Mouse (Mus musculus): Measurements from ENCODE around the gene Zbtb49. TPM values are rescaled to one million over a fixed set of nuclear protein-coding genes. Genes with fewer than 3 reads are reported as not detected.

The Zbtb49 gene
- polyA plus RNA-seq, 1 experiment: 7.1 TPM

DNA sequence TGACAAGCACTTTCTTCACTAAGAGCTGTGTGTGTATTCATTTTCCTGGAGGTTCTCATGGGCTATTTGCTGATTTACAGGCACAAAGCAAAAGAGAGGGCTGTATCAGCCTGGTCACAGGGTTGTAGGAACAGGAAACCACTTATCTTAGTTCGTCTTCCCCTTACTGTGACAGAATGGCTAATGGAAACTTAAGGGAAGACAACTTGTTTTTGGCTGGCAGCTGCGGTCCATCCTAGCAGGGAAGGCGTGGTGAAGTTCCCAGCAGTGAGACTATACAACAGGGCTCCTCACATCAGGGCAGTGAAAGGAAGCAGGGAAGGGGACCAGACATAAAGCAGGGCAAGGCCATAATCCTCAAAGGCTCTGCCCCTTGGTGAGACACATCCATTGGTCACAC is 35.4 kb upstream of the Zbtb49 start:
- TF ChIP-seq POLR2A (IDR thresholded peaks at IDR 0.05; ENCODE audit: low read depth, low read length) (no peak), CTCF (conservative IDR thresholded peaks at IDR 0.05; ENCODE audit: insufficient read depth, insufficient read length, low read depth, low read length) (no peak)
- DNase-seq: no peak
- 79% methylated on average over 3 of the region's 3 CpGs for WGBS
- H3K36me3 ChIP-seq (ENCODE audit: control insufficient read depth, insufficient read depth, low read length): no peaks in the 10 kb centered on the region
- no peaks in the 10 kb centered on the region for H3K27me3 ChIP-seq (replicated peaks; ENCODE audit: control insufficient read depth, insufficient read depth, low read length)
- H3K4me3 ChIP-seq (ENCODE audit: insufficient read depth, low read depth, low read length): no peak overlapping the region
- H3K27ac ChIP-seq (ENCODE audit: insufficient read depth, low read depth, low read length): no peak overlapping the region
- H3K4me1 ChIP-seq (ENCODE audit: control insufficient read depth, insufficient read depth, low read length): no peaks in the 10 kb centered on the region

- TF ChIP-seq POLR2A (IDR thresholded peaks at IDR 0.05; ENCODE audit: low read depth, low read length): no peak
- no peak for TF ChIP-seq CTCF (conservative IDR thresholded peaks at IDR 0.05; ENCODE audit: insufficient read depth, insufficient read length, low read depth, low read length)
- no peaks in the 10 kb centered on the region for H3K36me3 ChIP-seq (ENCODE audit: control insufficient read depth, insufficient read depth, low read length)
- WGBS: 40% methylated on average over 4 of the region's 4 CpGs
- no peaks in the 10 kb centered on the region for H3K4me1 ChIP-seq (ENCODE audit: control insufficient read depth, insufficient read depth, low read length)
- no peak overlapping the region for H3K4me3 ChIP-seq (ENCODE audit: insufficient read depth, low read depth, low read length)
- H3K27ac ChIP-seq (ENCODE audit: insufficient read depth, low read depth, low read length): no peak overlapping the region
- no peaks in the 10 kb centered on the region for H3K27me3 ChIP-seq (replicated peaks; ENCODE audit: control insufficient read depth, insufficient read depth, low read length)
- no peak for DNase-seq
Measured at GRCm38 (mm10) chr5:38255195-38255594, 34.9 kb upstream of the Zbtb49 start.

DNA sequence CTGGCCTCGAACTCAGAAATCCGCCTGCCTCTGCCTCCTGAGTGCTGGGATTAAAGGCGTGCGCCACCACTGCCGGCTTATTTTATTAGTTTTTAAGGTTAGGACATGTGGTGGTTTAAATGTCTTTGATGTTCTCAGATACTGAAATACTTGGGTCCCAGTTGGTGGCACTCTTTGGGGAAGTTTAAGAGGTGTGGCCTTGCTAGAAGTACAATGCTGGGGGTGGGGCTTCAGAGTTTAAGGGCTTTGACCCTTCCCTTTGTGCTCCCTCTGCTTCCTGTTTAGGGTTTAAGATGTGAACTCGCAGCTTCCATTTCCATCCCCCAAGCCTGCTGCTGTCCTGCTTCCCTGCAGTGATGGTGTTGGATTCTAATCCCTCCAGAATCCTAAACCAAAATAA is 21.7 kb upstream of the Zbtb49 start:
- no peak for TF ChIP-seq POLR2A (IDR thresholded peaks at IDR 0.05; ENCODE audit: low read depth, low read length)
- no peak for TF ChIP-seq CTCF (conservative IDR thresholded peaks at IDR 0.05; ENCODE audit: insufficient read depth, insufficient read length, low read depth, low read length)
- no peak for DNase-seq
- Histone ChIP-seq H3K36me3 (ENCODE audit: control insufficient read depth, insufficient read depth, low read length) (no peaks in the 10 kb centered on the region), H3K27ac (ENCODE audit: insufficient read depth, low read depth, low read length) (no peak overlapping the region), H3K27me3 (replicated peaks; ENCODE audit: control insufficient read depth, insufficient read depth, low read length) (no peaks in the 10 kb centered on the region), H3K4me1 (ENCODE audit: control insufficient read depth, insufficient read depth, low read length) (no peaks in the 10 kb centered on the region), H3K4me3 (ENCODE audit: insufficient read depth, low read depth, low read length) (no peak overlapping the region)
- 84% methylated on average over 6 of the region's 6 CpGs for WGBS

- WGBS: 77% methylated on average over 3 of the region's 3 CpGs
- Histone ChIP-seq H3K27me3 (replicated peaks; ENCODE audit: control insufficient read depth, insufficient read depth, low read length) (no peaks in the 10 kb centered on the region), H3K36me3 (ENCODE audit: control insufficient read depth, insufficient read depth, low read length) (no peaks in the 10 kb centered on the region), H3K4me3 (ENCODE audit: insufficient read depth, low read depth, low read length) (no peak overlapping the region), H3K4me1 (ENCODE audit: control insufficient read depth, insufficient read depth, low read length) (no peaks in the 10 kb centered on the region), H3K27ac (ENCODE audit: insufficient read depth, low read depth, low read length) (no peak overlapping the region)
- DNase-seq: no peak
- no peak for TF ChIP-seq POLR2A (IDR thresholded peaks at IDR 0.05; ENCODE audit: low read depth, low read length)
- TF ChIP-seq CTCF (conservative IDR thresholded peaks at IDR 0.05; ENCODE audit: insufficient read depth, insufficient read length, low read depth, low read length): no peak
Measured at GRCm38 (mm10) chr5:38241473-38241834, 21.2 kb upstream of the Zbtb49 start.

GRCm38 (mm10) chr5:38240727-38241472 is 20.6 kb upstream of the Zbtb49 start:
- no peaks in the 10 kb centered on the region for H3K27me3 ChIP-seq (replicated peaks; ENCODE audit: control insufficient read depth, insufficient read depth, low read length)
- no peak overlapping the region for H3K4me3 ChIP-seq (ENCODE audit: insufficient read depth, low read depth, low read length)
- no peaks in the 10 kb centered on the region for H3K36me3 ChIP-seq (ENCODE audit: control insufficient read depth, insufficient read depth, low read length)
- H3K4me1 ChIP-seq (ENCODE audit: control insufficient read depth, insufficient read depth, low read length): no peaks in the 10 kb centered on the region
- TF ChIP-seq CTCF (conservative IDR thresholded peaks at IDR 0.05; ENCODE audit: insufficient read depth, insufficient read length, low read depth, low read length) (no peak), POLR2A (IDR thresholded peaks at IDR 0.05; ENCODE audit: low read depth, low read length) (no peak)
- no peak overlapping the region for H3K27ac ChIP-seq (ENCODE audit: insufficient read depth, low read depth, low read length)
- DNase-seq: no peak
- 29% methylated on average over 5 of the region's 5 CpGs for WGBS

DNA sequence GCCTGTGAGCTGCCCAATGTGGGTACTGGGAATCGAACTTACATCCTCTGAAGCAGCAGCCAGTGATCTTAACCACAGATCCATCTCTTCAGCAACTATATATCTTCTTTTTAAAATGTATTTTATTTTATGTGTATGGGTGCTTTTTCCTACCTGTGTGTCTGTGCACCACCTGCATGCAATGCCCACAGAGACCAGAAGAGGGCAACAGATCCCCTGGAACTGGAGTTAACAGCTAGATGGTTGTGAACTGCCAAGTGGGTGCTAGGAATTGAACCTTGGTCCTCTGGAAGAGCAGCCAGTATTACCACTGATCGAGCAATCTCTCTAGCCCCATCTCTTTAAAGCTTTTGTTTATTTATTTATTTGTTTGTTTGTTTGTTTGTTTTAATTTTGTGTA is 16.4 kb upstream of the Zbtb49 start:
- no peak for DNase-seq
- Histone ChIP-seq H3K4me3 (ENCODE audit: insufficient read depth, low read depth, low read length) (no peak overlapping the region), H3K36me3 (ENCODE audit: control insufficient read depth, insufficient read depth, low read length) (no peaks in the 10 kb centered on the region), H3K27me3 (replicated peaks; ENCODE audit: control insufficient read depth, insufficient read depth, low read length) (no peaks in the 10 kb centered on the region), H3K4me1 (ENCODE audit: control insufficient read depth, insufficient read depth, low read length) (no peaks in the 10 kb centered on the region), H3K27ac (ENCODE audit: insufficient read depth, low read depth, low read length) (no peak overlapping the region)
- WGBS: 96% methylated on average over 2 of the region's 2 CpGs
- TF ChIP-seq POLR2A (IDR thresholded peaks at IDR 0.05; ENCODE audit: low read depth, low read length) (no peak), CTCF (conservative IDR thresholded peaks at IDR 0.05; ENCODE audit: insufficient read depth, insufficient read length, low read depth, low read length) (no peak)

DNA sequence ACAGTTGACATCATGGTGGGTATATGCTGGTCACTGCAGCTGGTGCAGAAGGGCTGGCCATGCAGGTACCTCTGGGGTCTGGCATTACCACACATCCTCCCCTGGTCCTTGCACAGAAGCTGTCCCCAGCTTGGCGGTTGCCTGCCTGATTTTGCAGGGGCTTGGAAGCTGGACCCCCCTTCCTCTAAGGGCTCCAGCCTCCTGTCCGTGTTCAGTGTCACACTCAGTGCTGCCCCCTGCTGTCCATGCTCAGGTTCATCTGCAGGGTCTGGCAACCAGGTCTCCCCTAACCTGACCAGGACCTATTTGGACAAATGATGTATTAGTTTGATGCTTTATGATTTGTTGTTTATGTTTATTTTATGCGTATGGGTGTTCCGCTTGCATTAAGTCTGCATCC is 15.2 kb upstream of the Zbtb49 start:
- 66% methylated on average over 4 of the region's 4 CpGs for WGBS

More for the DNA sequence above, 15.2 kb upstream of the Zbtb49 start:
- no peaks in the 10 kb centered on the region for H3K4me1 ChIP-seq (ENCODE audit: control insufficient read depth, insufficient read depth, low read length)
- no peak overlapping the region for H3K4me3 ChIP-seq (ENCODE audit: insufficient read depth, low read depth, low read length)
- peak; percentile 30 for DNase-seq
- peaks cover 1% of the 10 kb centered on the region; the same call in 1 of the 2 replicates for H3K36me3 ChIP-seq (ENCODE audit: control insufficient read depth, insufficient read depth, low read length)
- no peak for TF ChIP-seq POLR2A (IDR thresholded peaks at IDR 0.05; ENCODE audit: low read depth, low read length)
- TF ChIP-seq CTCF (conservative IDR thresholded peaks at IDR 0.05; ENCODE audit: insufficient read depth, insufficient read length, low read depth, low read length): peak; percentile 68
- H3K27ac ChIP-seq (ENCODE audit: insufficient read depth, low read depth, low read length): no peak overlapping the region
- H3K27me3 ChIP-seq (replicated peaks; ENCODE audit: control insufficient read depth, insufficient read depth, low read length): no peaks in the 10 kb centered on the region
